Mouse (Mus musculus) MN1 (cell line): ENCODE results near the gene Sys1.

Experiments
- DNase-seq: peaks from one replicate; pipeline ENCODE4 v3.0.0-alpha.2; 2016; ENCODE audit warnings: low spot score

The Sys1 gene

DNA sequence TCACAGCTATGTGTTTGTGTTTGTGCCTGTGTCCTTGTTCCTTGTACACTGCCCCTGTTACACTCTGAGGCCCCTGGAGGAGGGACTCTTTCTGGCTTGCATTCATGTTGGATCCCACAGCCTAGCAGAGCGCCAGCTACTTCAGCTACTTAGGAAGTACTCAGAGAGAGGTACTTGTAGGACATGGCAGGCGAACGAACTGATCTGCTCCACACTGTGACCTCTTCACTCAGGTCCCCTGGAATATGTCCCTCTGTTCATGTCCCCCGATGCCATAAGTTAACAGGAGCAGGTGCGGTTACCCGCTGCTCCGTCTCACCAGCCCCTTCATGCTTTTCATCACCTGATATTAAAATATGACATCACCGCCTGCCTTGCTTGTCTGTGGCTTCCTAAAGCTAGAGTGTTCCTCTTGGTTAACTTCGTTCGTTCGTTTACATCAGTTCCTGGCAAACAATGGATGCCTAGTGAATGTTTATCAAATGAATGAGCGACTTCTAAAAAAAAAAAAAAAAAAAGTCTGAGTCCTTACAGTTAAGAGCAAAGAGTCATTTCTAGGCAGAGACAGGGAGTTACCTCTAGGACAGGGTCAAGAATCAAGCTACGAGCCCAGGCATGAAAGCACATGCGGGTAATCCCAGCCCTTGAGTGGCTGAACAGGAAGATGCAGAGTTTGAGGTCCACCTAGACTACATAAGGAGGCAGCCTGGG is 3.6 kb upstream of the Sys1 start:
- no peak for DNase-seq

- DNase-seq, result no peak
Measured at GRCm38 (mm10) chr2:164453887-164454500, 2.8 kb upstream of the Sys1 start.

GRCm38 (mm10) chr2:164454846-164455245 is 1.9 kb upstream of the Sys1 start:
- no peak for DNase-seq

GRCm38 (mm10) chr2:164455421-164456190 is 1.2 kb upstream of the Sys1 start:
- no peak for DNase-seq

GRCm38 (mm10) chr2:164456413-164456812 is 351 bp upstream of the Sys1 start:
- no peak for DNase-seq

DNA sequence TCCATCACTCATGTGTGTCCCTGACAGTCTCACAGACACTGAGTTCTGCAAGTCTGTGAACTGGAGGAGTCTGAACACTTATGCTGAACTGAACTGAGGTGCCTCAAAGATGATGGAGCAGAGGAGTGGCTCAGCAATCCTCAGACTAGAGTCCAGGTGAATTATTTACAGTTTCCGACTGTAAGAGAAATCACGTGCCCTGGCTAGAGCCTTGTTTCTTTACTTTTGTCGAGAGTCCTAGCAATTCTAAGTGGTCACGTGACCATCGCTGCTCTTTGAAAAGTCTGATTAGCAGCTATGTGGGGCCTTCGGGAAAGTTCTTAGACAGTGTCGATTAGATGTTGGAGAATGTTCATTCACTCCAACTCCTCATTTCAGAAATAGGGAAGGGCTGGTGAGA is 1.2 kb downstream of the Sys1 start:
- DNase-seq, result no peak

GRCm38 (mm10) chr2:164458535-164458934 is 1.8 kb downstream of the Sys1 start:
- DNase-seq, result no peak

GRCm38 (mm10) chr2:164460745-164461551 is 4.2 kb downstream of the Sys1 start, which contains the start of gene Gm20458:
Gm20458 (plus strand) TSS chr2:164460967.
- DNase-seq, result peak; percentile 98

DNA sequence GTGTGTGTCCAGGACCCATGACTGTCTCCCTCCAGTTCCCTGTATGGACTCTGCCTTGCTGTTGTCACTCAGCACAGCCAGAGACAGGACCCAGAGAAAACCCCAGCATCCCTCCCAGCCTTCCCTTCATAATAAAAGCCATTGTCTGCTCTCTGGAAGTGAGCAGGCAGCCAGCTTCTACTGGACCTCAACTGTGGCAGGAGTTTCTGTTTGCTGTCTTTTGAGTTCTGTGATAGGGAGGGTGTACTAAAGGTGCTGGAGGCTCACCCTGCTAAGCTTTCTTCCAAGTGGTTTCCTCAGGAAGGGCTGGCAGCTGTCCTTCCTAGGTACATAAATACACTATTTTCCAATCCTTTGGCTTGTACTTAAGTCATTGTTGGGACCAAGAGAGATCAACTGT is 8.4 kb downstream of the Sys1 start:
- peak; percentile 19 for DNase-seq

DNA sequence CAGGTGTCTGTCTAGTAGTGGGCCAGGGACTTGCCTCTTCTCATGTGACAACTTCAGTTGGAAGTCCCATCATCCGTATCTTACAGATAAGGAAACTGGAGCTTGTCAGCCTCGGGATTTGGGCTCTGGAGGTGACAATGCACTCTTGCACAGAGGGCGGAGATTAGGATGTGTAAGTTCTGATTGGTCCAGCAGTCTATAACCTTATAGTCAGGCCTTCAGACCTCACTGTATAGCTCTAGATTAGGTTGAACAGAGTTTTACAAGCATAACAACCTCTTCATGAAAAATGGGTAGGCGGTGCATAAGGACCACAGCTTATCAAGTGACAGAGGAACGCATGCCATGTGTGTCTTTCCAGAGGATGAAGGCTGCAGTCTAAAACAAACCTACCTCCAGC is 10.0 kb downstream of the Sys1 start:
- DNase-seq, result no peak

DNA sequence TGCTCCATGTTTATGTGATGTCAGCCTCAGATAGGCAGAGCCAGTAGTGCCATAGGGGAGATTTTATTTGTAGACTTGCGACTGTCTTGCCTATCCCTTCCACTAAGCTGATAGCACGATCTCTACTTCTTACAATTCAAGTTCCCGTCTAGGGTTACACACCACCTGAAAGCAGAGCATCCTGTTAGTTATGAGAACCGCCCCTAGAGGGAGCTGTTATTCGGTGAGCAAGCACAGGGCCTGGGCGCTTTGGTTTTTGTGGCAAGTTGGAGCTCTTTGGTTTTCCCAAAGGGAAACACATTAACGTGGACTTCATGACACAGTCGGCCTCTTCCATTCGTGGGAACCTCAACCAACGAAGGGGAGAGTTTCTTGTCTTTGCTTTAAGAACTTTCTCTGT is 13.5 kb downstream of the Sys1 start:
- DNase-seq, result peak; percentile 42

DNA sequence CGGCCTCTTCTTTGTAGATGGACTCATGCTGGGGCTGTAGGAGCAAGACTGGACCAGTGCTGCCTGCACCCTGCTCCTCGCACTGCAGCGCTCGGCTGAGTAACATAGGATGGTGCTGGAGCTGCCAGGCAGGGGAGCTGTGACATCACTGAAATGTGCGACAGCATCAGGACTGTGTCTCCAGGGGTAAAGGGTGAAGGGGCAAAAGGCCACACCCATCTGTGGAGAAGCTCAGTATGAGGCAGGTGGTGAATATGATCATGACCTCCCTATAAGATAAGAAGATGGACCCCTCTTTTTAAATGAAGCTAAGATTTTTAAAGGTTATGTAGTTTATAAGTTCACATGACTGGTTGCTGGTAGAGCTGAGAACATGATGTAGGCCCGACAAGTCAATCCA is 16.9 kb downstream of the Sys1 start, which contains the start of gene Trp53tg5:
Gene Trp53tg5, minus strand, starts transcription at position 101 of the 400 bp plus-strand sequence.
- no peak for DNase-seq

DNA sequence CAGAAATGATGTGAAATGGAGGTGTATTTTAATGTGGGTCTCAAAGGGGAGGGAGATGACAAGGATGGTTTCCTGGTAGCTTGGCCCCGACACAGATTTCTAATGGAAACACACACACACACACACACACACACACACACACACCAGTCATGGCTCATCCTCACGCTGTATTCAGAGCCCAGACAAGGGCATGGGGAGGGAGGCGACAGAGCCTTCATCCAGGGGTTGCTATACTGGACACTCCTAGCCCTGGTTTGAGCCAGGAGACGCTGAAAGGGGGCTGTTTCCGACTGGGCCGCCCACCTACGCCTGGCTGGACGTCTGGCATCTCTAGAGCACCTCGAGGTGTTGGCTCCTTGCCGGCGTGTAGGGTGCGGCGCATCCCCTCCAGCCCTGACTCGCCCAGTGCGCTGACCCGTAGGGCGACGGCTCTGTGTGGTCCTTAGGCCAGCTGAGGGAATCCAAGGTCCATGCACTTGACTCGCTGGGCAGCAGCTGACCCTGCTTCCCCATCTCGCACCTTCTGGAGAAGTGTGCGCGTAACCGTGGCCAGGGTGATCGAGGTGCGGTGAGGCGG is 29.0 kb downstream of the Sys1 start, which contains the start of gene Dbndd2:
Gene Dbndd2, plus strand, starts transcription at position 426 of the 577 bp plus-strand sequence.
- DNase-seq, result no peak

DNA sequence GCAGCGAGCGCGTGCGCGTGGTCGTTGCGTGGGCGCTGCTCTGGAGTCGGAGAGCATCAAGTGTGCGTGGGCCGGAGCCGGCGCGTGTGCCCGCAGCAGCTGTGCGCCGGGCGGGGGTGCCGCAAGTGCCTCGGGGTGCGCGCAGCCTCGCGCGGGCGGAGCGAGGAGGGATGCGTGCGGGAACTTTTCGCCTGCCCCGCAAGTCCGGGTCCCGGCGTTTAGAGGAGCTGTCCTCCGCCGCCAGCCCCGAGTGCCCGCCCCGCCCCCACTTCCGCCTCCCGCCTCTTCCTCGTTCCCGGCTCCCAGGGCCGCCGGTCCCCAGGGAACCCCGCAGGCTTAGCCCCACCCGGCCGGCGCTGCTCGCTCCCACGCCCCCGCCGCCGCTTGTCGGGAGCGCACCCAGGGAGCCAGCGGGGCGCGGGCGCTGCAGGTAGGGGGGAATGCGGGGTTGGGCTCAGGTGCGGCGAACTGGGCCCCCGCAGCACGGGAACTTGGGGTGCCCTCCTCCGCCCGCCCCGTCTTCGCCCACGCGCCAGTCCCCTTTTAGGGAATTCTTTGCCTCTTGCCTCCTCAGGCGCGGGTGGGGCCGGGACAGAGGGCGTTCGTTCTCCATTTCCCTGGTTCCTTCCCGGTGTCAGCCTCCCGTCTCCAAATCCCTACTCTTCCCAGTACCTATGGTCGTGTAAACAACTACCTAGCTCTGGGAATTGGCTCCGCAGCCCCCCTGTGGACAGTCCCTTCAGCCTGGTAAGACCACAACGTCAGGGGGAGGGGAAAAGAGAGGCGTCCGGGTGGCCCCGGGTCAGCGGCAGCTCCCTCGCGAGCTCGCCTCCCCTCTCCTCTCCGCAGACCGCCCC is 29.7 kb downstream of the Sys1 start:
- DNase-seq, result peak; percentile 72

DNA sequence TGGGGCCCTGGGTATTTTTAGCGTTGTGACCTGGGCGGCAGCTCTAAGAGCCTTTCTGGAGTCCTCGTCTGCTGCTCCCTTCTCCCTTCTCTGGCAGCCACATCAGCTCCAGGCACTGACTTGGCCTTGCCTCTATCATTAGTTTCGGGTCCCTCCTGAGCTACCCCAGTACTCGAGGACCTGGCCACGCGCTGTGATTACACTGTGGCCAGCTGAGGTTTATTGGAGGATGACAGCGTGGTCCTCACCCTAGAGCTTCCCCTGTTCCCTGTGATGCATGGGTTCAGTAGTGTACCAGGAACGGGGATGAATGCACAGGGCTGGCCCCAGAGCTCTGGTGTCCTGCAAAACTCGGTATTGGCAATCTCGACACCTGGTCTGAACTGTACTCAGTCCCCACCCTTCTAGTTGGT is 30.4 kb downstream of the Sys1 start:
- no peak for DNase-seq

DNA sequence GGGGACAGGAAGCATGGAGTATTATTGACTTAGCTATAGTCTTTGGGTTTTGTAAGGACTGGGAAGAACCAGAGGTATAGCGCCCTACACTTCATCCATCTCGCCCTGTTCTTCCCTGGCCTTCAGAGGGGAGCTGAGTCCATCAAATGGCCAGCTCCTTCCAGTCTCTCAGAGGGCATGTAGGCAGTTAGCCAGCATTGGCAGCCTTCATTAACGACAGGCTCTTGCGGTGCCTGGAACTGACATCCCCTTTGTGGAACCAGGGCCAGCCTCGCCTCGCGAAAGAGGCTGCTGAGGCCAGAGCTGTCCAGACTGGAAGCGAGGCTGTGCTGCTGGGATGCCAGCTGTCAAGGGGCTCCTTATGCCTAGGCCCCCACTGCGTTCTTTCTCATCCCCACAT is 31.0 kb downstream of the Sys1 start:
- no peak for DNase-seq

- DNase-seq, result peak; percentile 44
Measured at GRCm38 (mm10) chr2:164494126-164494525, 37.4 kb downstream of the Sys1 start.

GRCm38 (mm10) chr2:164496331-164496730 is 39.6 kb downstream of the Sys1 start:
- DNase-seq, result no peak

GRCm38 (mm10) chr2:164496847-164497690 is 40.3 kb downstream of the Sys1 start, which contains the start of gene Pigt:
Pigt (plus strand) TSS chr2:164497520.
- DNase-seq, result peak; percentile 91
